Mouse (Mus musculus): ENCODE measurements around the gene Exoc6b. TPM values are rescaled to one million over a fixed set of nuclear protein-coding genes. Genes with fewer than 3 reads are reported as not detected.

The Exoc6b gene
- polyA plus RNA-seq, 1 experiment from 2014 or later, result 21.0 TPM

DNA sequence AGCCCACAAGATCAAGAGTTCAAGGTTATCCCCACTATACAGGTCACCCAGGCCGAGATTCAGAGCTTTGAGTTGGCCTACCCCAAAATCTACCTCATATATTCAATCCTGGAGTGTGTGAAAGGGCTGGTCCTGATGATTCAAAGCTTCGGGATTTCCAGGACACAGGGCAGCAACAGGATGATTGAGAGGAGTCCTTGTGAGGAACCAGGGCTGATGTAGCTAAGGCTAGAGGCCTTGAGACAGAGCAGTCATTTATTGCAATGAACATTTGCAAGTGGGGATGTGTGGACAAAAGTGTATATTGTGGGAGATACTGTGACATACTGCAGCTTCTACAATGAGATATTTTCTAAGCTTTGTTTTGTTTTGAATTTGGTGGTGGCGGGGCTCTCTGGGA is 22.8 kb downstream of the Exoc6b start:
- Histone ChIP-seq H3K9me3 (no peaks in the 10 kb centered on the region), H3K4me1 (no peaks in the 10 kb centered on the region), H3K27me3 (ENCODE audit: insufficient read depth, poor library complexity, severe bottlenecking) (no peaks in the 10 kb centered on the region), H3K36me3 (no peaks in the 10 kb centered on the region), H3K27ac (no peak overlapping the region), H3K4me3 (no peak overlapping the region)
- no peak for DNase-seq (ENCODE audit: low spot score)
- 80% methylated on average over 3 of the region's 3 CpGs for WGBS

GRCm38 (mm10) chr6:85044621-85045152 is 24.6 kb downstream of the Exoc6b start:
- Histone ChIP-seq H3K4me3 (no peak overlapping the region), H3K27ac (no peak overlapping the region), H3K4me1 (no peaks in the 10 kb centered on the region), H3K36me3 (no peaks in the 10 kb centered on the region), H3K9me3 (no peaks in the 10 kb centered on the region), H3K27me3 (ENCODE audit: insufficient read depth, poor library complexity, severe bottlenecking) (no peaks in the 10 kb centered on the region)
- WGBS, result 65% methylated on average over 4 of the region's 4 CpGs
- DNase-seq (ENCODE audit: low spot score), result no peak

DNA sequence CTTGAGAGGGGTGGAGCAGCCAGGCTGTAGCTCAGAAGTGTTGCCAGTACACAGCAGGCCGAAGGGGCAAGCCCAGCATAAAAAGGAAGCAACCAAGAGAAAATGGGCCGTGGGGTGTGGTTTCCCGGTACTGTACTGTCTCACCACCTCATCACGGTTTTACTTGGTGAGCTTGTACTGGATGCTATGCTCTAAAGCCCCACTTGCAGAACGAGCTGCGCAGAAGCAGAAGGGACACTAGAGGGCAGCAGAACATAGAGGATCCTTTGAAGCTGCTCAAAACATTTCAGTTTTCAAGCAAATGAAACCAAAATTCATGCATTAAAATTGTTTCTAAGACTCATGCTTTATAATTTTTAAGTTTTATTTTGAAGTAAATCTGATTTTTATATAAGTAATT is 31.6 kb downstream of the Exoc6b start:
- WGBS, result 7% methylated on average over 6 of the region's 6 CpGs
- no peak overlapping the region for H3K27ac ChIP-seq
- peak; percentile 77 for DNase-seq (ENCODE audit: low spot score)
- no peaks in the 10 kb centered on the region for H3K4me1 ChIP-seq
- no peak overlapping the region for H3K4me3 ChIP-seq
- no peaks in the 10 kb centered on the region for H3K27me3 ChIP-seq (ENCODE audit: insufficient read depth, poor library complexity, severe bottlenecking)
- no peaks in the 10 kb centered on the region for H3K36me3 ChIP-seq
- H3K9me3 ChIP-seq, result no peaks in the 10 kb centered on the region

DNA sequence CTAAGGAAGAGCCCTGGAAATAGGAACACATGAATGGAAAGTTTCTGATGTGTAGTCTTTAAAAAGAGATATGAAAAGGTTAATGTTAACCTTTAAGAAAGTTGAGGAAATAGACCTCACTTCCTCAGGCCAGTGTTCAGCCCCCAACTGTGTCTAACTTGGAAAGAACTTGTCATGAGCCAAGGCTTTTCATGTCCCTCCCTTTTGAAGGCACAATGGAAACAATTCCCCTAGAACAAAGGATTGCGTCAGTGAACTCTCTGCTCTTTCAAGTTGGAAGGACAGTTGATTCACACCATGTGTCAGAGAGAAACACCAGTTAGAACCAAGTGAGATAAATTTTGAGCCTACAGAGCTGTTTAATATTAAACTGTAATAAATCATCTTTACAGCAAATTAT is 39.6 kb downstream of the Exoc6b start:
- Histone ChIP-seq H3K9me3 (no peaks in the 10 kb centered on the region), H3K27me3 (ENCODE audit: insufficient read depth, poor library complexity, severe bottlenecking) (no peaks in the 10 kb centered on the region), H3K27ac (no peak overlapping the region), H3K4me1 (no peaks in the 10 kb centered on the region), H3K4me3 (no peak overlapping the region), H3K36me3 (no peaks in the 10 kb centered on the region)
- no peak for DNase-seq (ENCODE audit: low spot score)
- WGBS, result 56% methylated on average over 1 of the region's 1 CpGs

DNA sequence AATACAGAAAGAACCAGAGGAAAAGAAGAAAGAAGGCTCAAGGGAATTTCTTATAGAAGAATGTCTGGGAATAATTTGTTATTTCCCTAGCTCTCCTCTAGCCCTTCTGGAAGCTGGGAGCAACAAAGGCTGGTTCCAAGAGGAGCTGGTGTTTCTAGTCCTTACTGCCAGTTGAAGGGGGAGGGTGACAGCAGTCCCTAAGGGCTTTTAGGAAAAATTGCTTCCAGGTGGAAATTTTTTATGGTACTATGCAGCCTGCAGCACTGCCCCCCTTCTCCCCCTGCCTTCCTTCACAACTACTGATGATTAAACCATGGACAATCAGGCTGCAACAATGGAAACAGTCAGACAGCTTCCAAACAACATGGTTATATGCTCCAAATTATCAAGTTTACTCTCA is 44.9 kb downstream of the Exoc6b start:
- no peak for DNase-seq (ENCODE audit: low spot score)
- Histone ChIP-seq H3K9me3 (no peaks in the 10 kb centered on the region), H3K27ac (no peak overlapping the region), H3K4me3 (no peak overlapping the region), H3K27me3 (ENCODE audit: insufficient read depth, poor library complexity, severe bottlenecking) (no peaks in the 10 kb centered on the region), H3K4me1 (no peaks in the 10 kb centered on the region), H3K36me3 (no peaks in the 10 kb centered on the region)

DNA sequence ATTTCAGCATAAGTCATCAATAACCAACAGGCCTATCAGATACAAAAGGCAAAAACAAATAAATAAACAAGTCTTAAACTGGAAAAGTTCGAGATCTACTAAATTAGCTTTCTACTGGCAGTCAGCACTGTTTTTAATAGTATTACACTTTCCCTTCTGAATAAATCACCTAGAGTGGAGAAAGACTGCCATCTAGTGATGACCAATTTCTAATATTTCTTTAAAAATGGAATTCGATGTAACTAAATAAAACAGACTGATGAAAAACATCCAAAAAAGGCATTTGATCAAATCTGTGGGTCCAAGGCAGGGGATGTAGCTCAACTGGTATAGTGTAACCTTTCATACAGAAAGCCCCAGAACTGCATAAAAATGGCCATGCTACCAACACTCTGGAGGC is 52.3 kb downstream of the Exoc6b start:
- no peak for DNase-seq (ENCODE audit: low spot score)
- Histone ChIP-seq H3K27me3 (ENCODE audit: insufficient read depth, poor library complexity, severe bottlenecking) (no peaks in the 10 kb centered on the region), H3K9me3 (no peaks in the 10 kb centered on the region), H3K27ac (no peak overlapping the region), H3K36me3 (no peaks in the 10 kb centered on the region), H3K4me1 (0 out of 2 replicates have a peak, but pooled peaks cover 2% of the 10 kb centered on the region), H3K4me3 (no peak overlapping the region)
- 37% methylated on average over 2 of the region's 2 CpGs for WGBS

GRCm38 (mm10) chr6:85013906-85014305 is 55.4 kb downstream of the Exoc6b start:
- H3K9me3 ChIP-seq, result no peaks in the 10 kb centered on the region
- H3K36me3 ChIP-seq, result no peaks in the 10 kb centered on the region
- no peak for DNase-seq (ENCODE audit: low spot score)
- 0 out of 2 replicates have a peak, but pooled peaks cover 2% of the 10 kb centered on the region for H3K4me1 ChIP-seq
- no peaks in the 10 kb centered on the region for H3K27me3 ChIP-seq (ENCODE audit: insufficient read depth, poor library complexity, severe bottlenecking)
- H3K4me3 ChIP-seq, result no peak overlapping the region
- no peak overlapping the region for H3K27ac ChIP-seq
- WGBS, result 83% methylated on average over 2 of the region's 2 CpGs

DNA sequence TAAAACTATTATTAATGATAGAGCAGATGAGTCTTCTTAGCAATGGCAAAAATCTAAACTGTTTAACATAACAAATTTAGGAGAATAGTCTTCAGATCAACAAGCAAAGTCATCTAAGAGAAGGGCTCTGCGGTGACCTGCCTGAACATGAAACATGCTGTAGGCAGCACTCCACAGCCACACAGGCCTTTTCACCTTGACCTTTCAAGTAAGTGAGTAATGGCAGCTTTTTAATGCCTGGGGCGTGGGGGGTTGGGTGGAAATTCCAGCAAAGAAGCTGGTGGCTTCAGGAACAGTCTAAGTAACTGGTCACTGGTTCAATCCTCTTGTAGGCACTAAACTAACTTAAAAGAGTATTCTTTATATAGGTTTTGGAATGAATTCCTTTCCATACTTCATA is 58.9 kb downstream of the Exoc6b start:
- no peaks in the 10 kb centered on the region for H3K9me3 ChIP-seq
- no peak overlapping the region for H3K27ac ChIP-seq
- no peaks in the 10 kb centered on the region for H3K27me3 ChIP-seq (ENCODE audit: insufficient read depth, poor library complexity, severe bottlenecking)
- 0 out of 2 replicates have a peak, but pooled peaks cover 2% of the 10 kb centered on the region for H3K4me1 ChIP-seq
- no peaks in the 10 kb centered on the region for H3K36me3 ChIP-seq
- WGBS, result 85% methylated on average over 2 of the region's 2 CpGs
- no peak overlapping the region for H3K4me3 ChIP-seq
- DNase-seq (ENCODE audit: low spot score), result no peak

DNA sequence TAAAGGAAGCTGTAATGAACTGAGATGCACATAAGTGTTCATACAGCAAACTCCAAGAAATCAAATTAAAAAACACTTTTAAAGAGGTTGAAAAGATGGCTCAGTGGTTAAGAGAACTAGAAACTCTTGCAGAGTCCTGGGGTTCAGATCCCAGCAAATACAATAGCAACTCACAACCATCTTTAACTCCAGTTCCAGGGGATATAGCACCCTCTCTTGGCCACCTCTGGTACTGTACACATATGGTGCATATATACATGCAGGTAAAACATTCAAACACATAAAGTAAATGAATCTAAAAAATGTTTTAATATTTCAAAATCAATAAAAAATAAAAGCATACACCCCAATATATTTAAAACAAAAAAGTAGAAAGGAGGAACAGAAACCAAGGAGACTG is 73.9 kb downstream of the Exoc6b start:
- Histone ChIP-seq H3K4me3 (no peak overlapping the region), H3K36me3 (no peaks in the 10 kb centered on the region), H3K27me3 (ENCODE audit: insufficient read depth, poor library complexity, severe bottlenecking) (no peaks in the 10 kb centered on the region), H3K9me3 (no peaks in the 10 kb centered on the region), H3K27ac (no peak overlapping the region), H3K4me1 (no peaks in the 10 kb centered on the region)
- no peak for DNase-seq (ENCODE audit: low spot score)

DNA sequence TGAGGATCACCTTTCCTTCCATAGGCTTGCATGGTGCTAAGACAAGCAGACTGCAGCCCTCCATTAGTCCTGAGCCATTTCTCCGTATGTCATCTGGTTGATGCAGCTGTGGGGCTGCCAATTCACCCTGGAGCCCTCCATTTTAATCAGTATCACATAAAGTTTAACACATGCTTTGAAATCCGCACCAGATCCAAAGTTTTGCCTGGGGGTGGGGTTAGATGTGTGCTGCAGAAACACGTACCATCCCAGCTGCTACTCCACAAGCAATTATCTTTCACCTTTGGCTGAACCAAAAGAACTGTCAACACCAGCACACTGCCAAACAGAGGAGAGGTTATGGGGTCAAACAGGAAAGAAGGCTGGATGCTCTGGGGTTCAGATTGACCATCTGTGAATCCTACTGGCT is 92.7 kb downstream of the Exoc6b start:
- Histone ChIP-seq H3K27ac (peak overlapping the region; percentile 22; the same call in 1 of the 2 replicates), H3K27me3 (ENCODE audit: insufficient read depth, poor library complexity, severe bottlenecking) (no peaks in the 10 kb centered on the region), H3K9me3 (no peaks in the 10 kb centered on the region), H3K4me3 (no peak overlapping the region), H3K36me3 (no peaks in the 10 kb centered on the region), H3K4me1 (peaks cover 15% of the 10 kb centered on the region)
- 25% methylated on average over 3 of the region's 3 CpGs for WGBS
- peak; percentile 76 for DNase-seq (ENCODE audit: low spot score)

DNA sequence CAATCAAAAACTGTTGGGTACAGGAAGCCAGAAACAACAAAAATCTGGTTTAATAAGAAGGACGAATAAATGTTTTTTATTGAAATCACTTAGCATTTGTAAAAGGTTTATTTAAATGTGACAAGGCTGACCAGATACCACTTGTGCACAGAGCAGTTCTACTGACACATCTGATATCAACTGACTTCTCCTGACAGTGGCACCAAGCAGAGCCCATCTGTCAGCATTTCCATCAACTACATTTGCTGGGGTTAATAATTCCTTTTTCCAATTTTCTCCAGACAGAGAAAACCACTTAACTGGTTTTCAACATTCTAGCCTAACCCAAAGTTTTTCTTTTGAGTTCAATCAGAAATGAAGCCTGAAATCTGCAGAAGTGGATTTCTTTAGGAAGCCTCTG is 100.8 kb downstream of the Exoc6b start:
- H3K4me1 ChIP-seq, result no peaks in the 10 kb centered on the region
- WGBS, result 86% methylated on average over 1 of the region's 1 CpGs

GRCm38 (mm10) chr6:84964729-84965415 is 104.4 kb downstream of the Exoc6b start:
- H3K36me3 ChIP-seq, result no peaks in the 10 kb centered on the region
- no peak overlapping the region for H3K4me3 ChIP-seq
- H3K27ac ChIP-seq, result no peak overlapping the region
- no peak for DNase-seq (ENCODE audit: low spot score)
- no peaks in the 10 kb centered on the region for H3K9me3 ChIP-seq
- H3K27me3 ChIP-seq (ENCODE audit: insufficient read depth, poor library complexity, severe bottlenecking), result no peaks in the 10 kb centered on the region
- no peaks in the 10 kb centered on the region for H3K4me1 ChIP-seq
- WGBS, result 77% methylated on average over 5 of the region's 5 CpGs

More for the DNA sequence above, 100.8 kb downstream of the Exoc6b start:
- no peak for DNase-seq (ENCODE audit: low spot score)
- Histone ChIP-seq H3K9me3 (no peaks in the 10 kb centered on the region), H3K27me3 (ENCODE audit: insufficient read depth, poor library complexity, severe bottlenecking) (no peaks in the 10 kb centered on the region), H3K36me3 (no peaks in the 10 kb centered on the region), H3K4me3 (no peak overlapping the region), H3K27ac (no peak overlapping the region)

DNA sequence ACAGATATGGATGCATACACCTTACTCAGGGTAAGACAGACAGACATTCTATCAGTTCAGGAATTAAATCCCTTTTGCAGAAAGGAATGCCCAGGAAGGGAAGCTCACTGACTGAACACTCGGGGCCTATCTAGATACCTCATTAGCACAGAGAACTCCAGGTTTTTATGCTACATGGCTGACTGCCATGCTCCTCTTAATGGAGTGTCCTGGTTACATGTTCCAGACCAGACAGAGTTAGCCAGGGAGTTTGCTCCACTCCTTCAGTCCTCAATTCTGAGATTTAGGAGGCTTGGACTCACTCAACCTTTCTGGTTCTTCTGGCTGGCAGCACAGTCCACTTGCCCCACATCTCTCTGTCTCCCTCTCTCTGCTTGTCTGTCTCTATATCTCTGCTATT is 106.3 kb downstream of the Exoc6b start:
- no peak for DNase-seq (ENCODE audit: low spot score)
- Histone ChIP-seq H3K9me3 (no peaks in the 10 kb centered on the region), H3K4me3 (no peak overlapping the region), H3K27ac (no peak overlapping the region), H3K4me1 (no peaks in the 10 kb centered on the region), H3K27me3 (ENCODE audit: insufficient read depth, poor library complexity, severe bottlenecking) (no peaks in the 10 kb centered on the region), H3K36me3 (no peaks in the 10 kb centered on the region)
- WGBS, result 73% methylated on average over 1 of the region's 1 CpGs

- DNase-seq (ENCODE audit: low spot score), result no peak
- Histone ChIP-seq H3K4me3 (no peak overlapping the region), H3K27ac (no peak overlapping the region), H3K27me3 (ENCODE audit: insufficient read depth, poor library complexity, severe bottlenecking) (no peaks in the 10 kb centered on the region), H3K9me3 (no peaks in the 10 kb centered on the region), H3K4me1 (no peaks in the 10 kb centered on the region), H3K36me3 (no peaks in the 10 kb centered on the region)
- 84% methylated on average over 3 of the region's 3 CpGs for WGBS
Measured at GRCm38 (mm10) chr6:84961763-84962162, 107.5 kb downstream of the Exoc6b start.

All from heart, embryonic 10.5 days (tissue).